Mouse (Mus musculus): ENCODE measurements around the gene Dync2h1.
"Not testable (repeated sequence)": the region's sequence is repeated elsewhere in the genome, so short reads cannot be mapped to it uniquely, and the experiment has no call there.

Dync2h1 gene

DNA sequence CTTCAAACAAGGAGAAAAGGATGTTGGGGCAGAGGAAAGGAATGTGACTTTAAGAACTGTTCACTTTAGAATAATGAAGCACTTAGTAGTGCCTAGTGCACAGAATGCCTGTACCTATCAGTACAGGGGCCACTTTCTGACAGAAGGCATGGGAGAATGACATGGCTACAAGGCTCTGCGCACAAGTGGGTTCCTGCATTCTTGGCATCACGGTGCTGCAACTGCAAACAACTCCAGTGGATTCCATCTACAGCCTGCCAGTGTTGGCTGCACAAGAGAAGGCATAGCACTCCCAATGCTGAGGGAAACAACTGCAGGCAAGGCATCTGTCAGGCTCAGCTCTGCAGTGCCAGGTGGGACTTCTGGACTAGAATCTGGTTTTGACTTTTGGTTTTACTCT, 151.7 kb downstream of the Dync2h1 start:
- no peak for DNase-seq (ENCODE audit: inconsistent age in 2 of 2, low spot score in 1 of 2)

DNA sequence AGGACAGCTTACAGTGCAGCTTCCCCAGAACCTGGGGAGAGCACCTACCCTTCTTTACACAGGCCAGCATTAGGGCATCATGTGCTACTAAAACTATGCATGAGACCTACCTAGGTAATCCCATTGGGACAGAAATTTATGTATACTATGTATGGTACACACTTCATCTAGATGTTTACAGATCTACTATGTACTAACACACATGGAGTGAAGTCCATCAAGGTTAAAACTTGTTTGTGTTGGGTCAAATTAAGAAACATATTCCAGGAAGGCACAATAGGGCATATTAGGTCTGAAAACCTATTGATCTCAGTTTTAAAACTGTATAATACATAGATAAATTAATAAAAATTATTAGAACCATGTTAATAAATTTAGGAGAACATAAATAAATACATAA, 168.6 kb downstream of the Dync2h1 start:
- no peak for DNase-seq (ENCODE audit: inconsistent age in 2 of 2, low spot score in 1 of 2)

DNA sequence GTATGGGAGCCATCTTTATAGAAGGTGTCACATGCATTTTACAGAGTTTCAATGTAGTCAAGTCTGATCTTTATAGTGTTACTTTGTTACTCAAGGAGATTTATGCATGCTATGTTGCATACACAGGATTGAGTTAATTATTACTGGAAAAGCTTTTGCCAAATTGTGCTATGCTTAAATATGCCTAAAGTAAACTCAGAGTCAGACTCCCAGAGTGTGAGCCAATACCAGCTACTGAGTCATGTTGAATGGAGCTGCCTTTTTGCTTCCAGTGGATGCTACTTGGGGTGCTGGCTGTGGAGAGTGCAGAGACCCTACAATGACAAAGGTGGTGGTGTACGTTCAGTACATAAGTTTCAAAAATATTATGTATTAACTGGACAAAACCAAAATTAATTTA, 169.5 kb downstream of the Dync2h1 start:
- DNase-seq (ENCODE audit: inconsistent age in 2 of 2, low spot score in 1 of 2), result no peak

DNA sequence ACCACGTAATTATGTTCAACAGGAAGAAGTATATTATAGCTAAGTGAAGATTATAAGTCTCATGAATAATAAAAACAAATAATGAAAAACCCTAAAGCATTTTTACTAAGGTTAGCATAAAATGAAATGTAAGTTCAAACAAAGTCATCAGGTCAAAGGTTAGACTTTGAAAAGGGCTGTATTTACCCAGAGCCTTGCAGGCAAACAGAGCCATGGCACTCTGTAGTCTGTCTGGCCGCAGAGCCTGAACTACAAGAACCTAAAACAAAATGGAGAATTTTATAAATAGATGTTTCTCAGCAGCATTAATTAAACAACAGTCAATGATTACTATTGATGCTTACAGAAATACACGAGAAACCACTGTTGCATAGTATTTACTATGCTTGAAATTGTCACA, 174.5 kb downstream of the Dync2h1 start:
- DNase-seq (ENCODE audit: inconsistent age in 2 of 2, low spot score in 1 of 2), result no peak

DNA sequence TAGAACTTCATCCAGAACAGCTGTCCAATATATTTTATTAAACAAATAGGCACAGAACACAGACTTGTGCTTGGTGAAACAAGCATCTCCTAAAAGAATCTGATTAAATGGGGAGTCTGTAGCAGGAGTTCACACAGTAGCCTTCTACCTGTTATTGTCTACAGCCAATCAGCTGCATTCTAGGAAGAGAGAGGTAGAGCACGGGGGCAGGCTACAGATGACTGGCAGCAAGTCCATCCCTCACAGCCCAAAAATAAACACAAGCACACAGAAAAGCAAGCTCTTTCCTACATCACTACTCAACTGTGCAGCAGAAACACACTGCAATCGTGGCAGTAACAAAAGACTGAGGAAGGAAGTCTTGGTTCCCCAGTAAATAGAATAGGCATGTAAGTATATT, 189.4 kb downstream of the Dync2h1 start:
- no peak for DNase-seq (ENCODE audit: inconsistent age in 2 of 2, low spot score in 1 of 2)

DNA sequence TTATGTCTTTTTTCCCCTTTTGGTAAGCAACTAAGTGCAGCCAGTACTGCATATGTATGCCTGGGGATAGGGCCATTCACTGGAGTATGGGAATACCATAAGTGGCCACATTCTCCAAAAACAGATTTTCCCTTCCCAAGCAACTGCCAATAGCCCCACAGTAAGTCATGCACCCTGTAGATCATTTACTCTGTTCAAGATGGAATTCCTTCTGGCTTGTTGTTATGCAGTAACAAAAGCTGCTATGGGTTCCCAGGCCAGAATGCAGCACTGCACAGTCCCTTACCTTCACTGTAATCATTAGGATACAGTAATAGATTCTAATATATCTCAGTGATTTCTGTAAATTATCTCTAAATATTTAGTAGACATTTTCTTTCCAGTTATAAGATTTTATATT, 190.0 kb downstream of the Dync2h1 start:
- no peak for DNase-seq (ENCODE audit: inconsistent age in 2 of 2, low spot score in 1 of 2)

DNA sequence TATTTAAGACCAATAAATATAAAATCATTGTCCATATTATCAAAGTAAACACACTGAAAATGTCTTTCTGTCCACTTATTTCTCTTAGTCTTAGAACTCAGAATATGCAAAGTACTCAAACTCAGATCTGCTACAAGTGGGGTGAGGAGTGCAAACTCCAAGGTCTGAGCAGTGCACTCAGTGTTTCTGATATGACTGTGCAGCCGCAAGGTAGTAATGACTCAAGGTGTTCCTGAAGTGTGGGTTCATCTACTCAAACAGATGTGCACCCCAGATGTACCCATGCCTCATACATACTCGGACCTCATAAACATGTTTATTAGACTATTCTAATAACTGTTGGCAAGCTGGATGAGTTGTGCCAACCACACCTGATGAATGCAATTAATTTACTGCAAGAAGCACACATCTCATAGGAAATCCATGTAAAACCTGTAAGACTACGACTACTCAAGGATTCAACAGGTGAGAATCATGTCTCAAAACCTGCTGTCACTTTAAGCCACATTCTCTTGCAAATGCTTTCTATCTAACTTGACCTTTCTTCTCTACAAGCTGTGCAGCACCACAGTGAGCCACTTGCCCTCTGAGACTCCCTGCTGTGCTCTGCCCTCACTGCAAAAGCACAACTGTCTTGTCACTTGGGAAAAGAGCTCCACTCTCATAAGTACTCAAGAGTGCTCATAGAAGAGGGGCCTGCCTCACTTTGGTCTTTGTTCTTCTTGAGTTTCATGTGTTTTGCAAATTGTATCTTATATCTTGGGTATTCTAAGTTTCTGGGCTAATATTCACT, 195.2 kb downstream of the Dync2h1 start:
- DNase-seq (ENCODE audit: inconsistent age in 2 of 2, low spot score in 1 of 2), result no peak

DNA sequence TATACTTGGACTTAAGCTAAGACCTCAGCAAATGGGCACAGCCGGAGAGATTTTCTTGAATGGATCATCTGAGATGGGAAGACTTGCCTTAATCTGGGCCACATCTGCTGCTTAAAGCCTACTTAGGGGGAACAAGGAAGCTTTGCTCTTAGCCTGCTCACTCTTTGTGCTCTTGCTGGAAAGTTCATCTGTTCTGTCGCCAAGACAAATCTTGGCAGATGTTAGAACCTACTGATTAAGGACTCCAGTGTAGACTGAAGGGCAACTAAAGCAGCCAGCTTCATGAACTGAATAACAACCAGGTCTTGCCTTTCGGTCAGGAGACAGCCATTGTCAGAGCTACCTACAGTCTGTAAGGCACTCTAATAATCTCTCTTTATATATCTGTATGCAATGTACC, 198.1 kb downstream of the Dync2h1 start:
- no peak for DNase-seq (ENCODE audit: inconsistent age in 2 of 2, low spot score in 1 of 2)

DNA sequence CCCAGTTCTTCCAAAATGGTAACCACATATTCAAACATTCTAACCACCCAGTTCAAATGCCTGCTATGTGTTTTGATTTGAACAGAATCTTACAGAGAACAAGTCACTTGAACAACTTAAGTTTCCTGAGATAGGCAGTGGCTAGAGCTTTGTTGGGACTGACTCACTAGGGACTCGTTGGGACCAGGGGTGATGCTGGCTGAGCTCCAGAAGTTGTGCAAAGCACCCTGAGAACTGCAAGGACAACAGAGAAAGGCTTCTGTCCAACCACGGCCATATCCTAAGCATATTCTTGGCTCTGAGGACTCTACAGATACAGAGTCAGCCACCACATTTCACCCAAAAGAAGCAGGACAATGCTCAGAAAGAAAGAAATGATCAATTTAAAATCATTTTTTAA, 215.1 kb downstream of the Dync2h1 start:
- DNase-seq (ENCODE audit: inconsistent age in 2 of 2, low spot score in 1 of 2), result peak; percentile 50 to 77

DNA sequence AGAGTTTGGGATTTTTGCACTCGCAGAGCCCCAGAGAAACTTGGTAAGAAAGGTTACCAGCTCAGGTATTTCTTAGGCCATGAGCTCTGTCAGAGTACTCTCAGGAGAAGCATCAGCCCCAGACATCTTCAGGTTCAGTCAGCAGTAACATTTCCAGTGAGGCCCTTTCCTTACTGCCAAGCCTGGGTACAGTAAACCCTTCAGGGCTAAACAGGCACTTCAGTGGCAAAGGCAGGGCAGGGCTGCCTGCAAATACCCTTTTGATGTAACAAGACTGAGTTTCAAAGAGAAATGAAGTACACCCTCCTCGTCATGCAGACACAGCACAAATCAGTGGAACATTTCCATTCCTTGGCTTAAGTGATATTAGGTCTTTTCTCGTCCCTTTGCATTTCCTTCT, 219.2 kb downstream of the Dync2h1 start:
- no peak for DNase-seq (ENCODE audit: inconsistent age in 2 of 2, low spot score in 1 of 2)

DNA sequence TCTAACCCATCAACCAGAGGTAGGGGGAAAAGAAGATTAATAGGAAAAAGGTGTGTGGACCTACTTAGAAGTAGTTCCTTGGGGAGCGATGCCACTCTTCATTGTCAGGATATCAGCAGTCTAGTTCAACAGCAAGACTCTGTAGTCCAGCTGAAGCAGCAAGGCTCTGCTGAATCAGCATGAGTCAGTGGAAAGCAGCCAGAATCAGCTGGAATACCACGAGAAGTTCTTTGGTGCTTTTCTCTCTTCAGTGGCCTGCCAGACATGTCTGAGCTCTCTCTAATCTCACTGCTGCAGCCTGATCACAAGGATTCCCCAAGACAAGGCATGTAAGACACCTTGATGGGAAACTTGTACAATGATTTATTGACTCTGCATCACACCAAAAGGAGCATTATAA, 225.9 kb downstream of the Dync2h1 start:
- no peak for DNase-seq (ENCODE audit: inconsistent age in 2 of 2, low spot score in 1 of 2)

DNA sequence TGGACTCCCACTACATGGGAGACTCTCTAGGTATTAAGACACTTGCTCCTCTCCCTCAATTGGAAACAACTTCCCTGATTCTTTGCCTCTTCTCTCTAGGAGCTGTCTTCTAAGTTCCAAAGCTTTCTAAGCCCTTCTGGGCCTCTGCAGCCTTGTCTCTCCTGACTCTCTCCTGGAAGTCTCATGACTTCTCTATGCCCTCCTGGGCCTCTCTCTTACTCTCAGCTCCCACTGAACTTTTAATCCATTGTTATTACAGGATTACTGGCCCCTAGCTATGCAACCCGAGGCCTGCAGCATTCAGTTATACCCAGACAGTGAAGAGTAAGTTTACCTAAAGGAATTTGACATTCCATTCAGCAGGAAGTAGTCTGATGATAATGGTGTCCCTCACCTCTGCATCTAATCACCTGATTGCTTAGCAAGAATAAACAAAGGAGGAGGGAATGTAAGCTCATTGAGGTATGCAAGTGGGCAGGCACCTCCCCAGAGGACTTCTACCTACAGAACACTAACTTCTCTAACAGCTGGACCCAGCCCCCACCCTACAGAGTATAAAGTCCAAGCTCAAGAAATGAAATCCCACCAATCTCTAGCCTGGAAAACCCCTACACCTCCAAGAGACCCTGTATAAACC, 256.7 kb downstream of the Dync2h1 start:
- no peak for DNase-seq (ENCODE audit: inconsistent age in 2 of 2, low spot score in 1 of 2)

DNA sequence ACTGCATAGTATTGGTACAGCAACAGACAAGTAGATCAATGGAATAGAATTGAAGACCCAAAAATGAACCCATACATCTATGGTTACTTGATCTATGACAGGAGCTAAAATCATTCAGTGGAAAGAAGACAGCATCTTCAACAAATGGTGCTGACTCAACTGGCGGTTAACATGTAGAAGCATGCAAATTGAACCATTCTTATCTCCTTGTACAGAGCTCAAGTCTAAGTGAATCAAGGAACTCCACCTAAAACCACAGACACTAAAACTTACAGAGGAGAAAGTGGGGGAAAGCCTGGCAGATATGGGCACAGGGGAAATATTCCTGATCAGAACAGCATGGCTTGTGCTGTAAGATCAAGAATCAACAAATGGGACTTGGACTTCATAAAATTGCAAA, 270.8 kb downstream of the Dync2h1 start:
- no peak for DNase-seq (ENCODE audit: inconsistent age in 2 of 2, low spot score in 1 of 2)

DNA sequence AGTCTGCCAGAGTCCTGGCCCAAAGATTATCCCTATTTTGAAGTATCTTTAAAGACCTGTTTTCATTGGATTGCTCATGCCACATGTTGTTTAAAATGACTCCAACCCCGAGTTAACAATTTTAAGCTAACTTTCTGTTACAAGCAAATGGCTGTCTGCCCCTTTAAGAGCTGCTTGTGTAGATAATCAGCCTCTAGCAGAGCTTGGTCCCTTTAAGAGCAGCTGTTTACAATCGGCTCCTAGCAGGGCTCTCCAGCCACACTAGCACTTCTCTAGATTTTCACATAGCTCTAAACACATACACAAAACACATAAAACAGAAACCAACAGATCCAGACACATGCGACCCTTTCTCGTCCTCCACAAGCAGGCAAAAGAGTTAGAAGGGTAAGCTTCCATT, 273.7 kb downstream of the Dync2h1 start:
- not testable (repeated sequence) for DNase-seq (ENCODE audit: inconsistent age in 2 of 2, low spot score in 1 of 2)

DNA sequence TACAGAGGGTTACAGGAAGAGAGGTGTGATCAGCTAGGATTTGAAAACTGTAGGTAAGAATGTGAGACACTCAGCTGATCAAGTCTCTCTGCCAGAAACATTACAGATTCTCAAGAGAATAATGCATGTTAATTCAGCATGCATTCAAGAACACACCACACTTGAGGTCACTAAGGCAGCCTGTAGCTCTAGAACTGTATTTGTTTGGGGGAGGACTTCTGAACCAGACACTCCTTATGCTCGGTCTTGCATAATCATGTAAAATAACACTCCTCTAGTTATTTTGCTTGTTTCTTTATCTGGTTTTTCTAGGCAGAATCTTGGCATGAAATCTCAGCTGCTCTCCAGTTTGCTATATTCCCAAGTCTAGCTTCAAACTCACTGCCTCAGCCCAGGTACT, 282.6 kb downstream of the Dync2h1 start:
- no peak for DNase-seq (ENCODE audit: inconsistent age in 2 of 2, low spot score in 1 of 2)

DNA sequence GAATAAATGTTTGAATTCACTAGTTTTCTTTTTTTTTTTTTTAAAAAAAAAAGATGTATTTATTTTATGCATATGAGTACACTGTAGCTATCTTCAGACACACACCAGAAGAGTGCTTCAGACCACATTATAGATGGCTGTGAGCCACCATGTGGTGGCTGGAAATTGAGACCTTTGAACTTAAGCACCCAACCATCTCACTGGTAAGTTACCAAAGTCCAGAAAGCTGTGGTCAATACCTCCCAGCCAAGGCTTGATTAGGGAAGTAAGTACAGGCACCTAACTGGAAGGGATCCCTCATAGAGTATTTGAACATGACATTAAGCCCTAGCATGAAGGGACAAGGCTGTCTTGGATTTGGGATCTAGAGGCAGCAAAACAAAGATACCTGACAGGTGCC, 292.9 kb downstream of the Dync2h1 start:
- DNase-seq (ENCODE audit: inconsistent age in 2 of 2, low spot score in 1 of 2), result no peak

DNA sequence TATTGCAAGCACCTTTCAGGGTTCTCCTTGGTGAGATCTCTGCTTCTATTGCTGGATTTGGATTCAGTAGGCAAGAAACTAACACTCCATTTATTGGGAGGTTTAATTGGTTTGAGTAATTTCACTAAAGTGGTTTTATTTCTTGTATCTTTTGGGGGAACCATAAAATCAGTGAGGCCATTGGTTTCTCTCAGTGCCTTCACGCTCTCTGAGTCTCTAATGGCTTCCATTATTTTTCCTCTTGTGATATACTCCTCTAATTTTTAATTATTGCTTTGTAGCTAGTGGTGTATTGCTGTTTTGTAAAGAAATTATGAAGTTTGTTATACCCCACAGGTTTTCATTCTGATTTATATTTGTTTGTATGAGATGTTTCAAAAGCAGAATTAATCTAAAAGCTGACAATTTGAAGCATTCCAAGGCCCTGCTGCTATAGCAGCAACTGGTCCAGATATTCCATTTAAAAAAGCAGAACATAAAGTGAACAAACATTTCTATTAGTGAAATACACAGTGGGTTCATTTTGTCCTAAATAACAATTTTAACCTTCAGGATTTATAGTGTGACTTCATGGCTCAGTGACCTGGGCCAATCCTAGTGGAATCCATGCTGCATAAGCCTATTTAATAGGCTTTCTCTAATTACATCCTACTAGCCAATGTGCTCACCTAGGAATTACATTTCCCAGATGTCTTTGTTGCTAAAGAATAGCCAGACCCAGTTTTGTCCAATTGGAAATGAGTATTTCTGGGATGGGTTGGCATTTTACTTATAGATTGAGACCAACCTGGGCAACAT, 302.9 kb downstream of the Dync2h1 start:
- no peak for DNase-seq (ENCODE audit: inconsistent age in 2 of 2, low spot score in 1 of 2)

Measured in adrenal gland, adult (tissue).